Mouse (Mus musculus) kidney, embryonic 15.5 days (tissue): Measurements from ENCODE around the gene Dcst2. TPM values are rescaled to one million over a fixed set of nuclear protein-coding genes. Genes with fewer than 3 reads are reported as not detected.

Experiments
- ATAC-seq: fragments of 200-750 bp; cut with Nextera tagmentation; replicated peaks from 2 replicates; pipeline ENCODE4 v1.8.0; 2017; ENCODE audit warnings: moderate TSS enrichment; ENCODE audit not compliant: low FRiP score
- H3K27ac ChIP-seq: fragments of 300-500 bp; sonication (generic); 2 replicates; pipeline ENCODE4 v1.5.1; 2015; ENCODE audit warnings: mild to moderate bottlenecking, inconsistent platforms
- H3K27me3 ChIP-seq: fragments of 300-500 bp; sonication (generic); 2 replicates; pipeline ENCODE4 v1.6.1; 2015; ENCODE audit warnings: inconsistent platforms
- H3K36me3 ChIP-seq: fragments of 300-500 bp; sonication (generic); 2 replicates; pipeline ENCODE4 v1.6.1; 2015; ENCODE audit warnings: inconsistent platforms
- H3K4me1 ChIP-seq: fragments of 300-500 bp; sonication (generic); 2 replicates; pipeline ENCODE4 v1.6.1; 2015; ENCODE audit warnings: inconsistent platforms
- H3K4me2 ChIP-seq: fragments of 300-500 bp; sonication (generic); 2 replicates; pipeline ENCODE4 v1.6.1; 2015; ENCODE audit warnings: moderate library complexity, mild to moderate bottlenecking, inconsistent platforms
- H3K4me3 ChIP-seq: fragments of 300-500 bp; sonication (generic); replicated peaks from 2 replicates; pipeline ENCODE4 v1.5.1; 2015; ENCODE audit warnings: mild to moderate bottlenecking, inconsistent platforms
- H3K9ac ChIP-seq: fragments of 300-500 bp; sonication (generic); 2 replicates; pipeline ENCODE4 v1.6.1; 2015; ENCODE audit warnings: mild to moderate bottlenecking, inconsistent platforms
- H3K9me3 ChIP-seq: fragments of 300-500 bp; sonication (generic); replicated peaks from 2 replicates; pipeline ENCODE4 v1.6.1; 2016; ENCODE audit warnings: inconsistent platforms
- WGBS: fragments of 180-500 bp; shearing (Covaris S2); methylation state at CpG from one replicate; pipeline ENCODE4 v1.1.7; 2015; ENCODE audit warnings: mixed read lengths; 5-methylcytosine and 5-hydroxymethylcytosine counted together
- polyA plus RNA-seq: library from polyadenylated mRNA; unstranded; fragments of >200 nt; fragmentation: Nextera tagmentation; extraction: Ambion mirVana; gene quantifications from 2 replicates; pipeline ENCODE4 v1.2.1, GENCODE M21; 2015

Dcst2 gene
- polyA plus RNA-seq, result 0.34 and 0.35 TPM in 2 replicates

DNA sequence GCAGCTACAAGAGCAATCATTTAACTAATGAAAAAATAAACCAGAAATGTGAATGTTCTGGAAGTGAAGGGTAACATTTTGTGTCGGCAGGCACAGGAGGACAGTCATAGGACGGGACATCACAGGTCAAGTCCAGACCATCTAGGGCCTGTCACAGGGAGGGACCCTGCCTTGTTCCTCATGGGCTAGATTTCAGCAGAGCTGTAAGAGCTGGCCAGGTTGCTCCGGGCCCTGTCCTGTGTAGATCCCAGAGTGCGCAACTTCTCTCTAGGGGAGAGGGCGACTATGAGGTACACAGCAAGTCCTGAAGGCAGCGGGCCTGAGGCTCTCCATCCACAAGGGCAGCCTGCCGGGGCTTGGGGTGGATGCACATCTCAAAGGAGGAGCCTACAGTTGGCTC, at the start of gene Dcst2:
Gene Dcst2, plus strand, starts transcription at position 301 of the 400 bp plus-strand sequence.
- H3K4me3 ChIP-seq, result no peak within 1 kb of the TSS
- no peak within 1 kb of the TSS for H3K9ac ChIP-seq
- H3K4me1 ChIP-seq, result peaks cover 20% of the 10 kb centered on the region
- H3K27me3 ChIP-seq, result no peaks in the 10 kb centered on the region
- H3K4me2 ChIP-seq, result no peak within 1 kb of the TSS
- H3K36me3 ChIP-seq, result no peaks in the 10 kb centered on the region
- no peak within 1 kb of the TSS for H3K27ac ChIP-seq
- ATAC-seq, result no peak
- 84% methylated on average over 7 of the region's 7 CpGs for WGBS
- H3K9me3 ChIP-seq, result no peaks in the 10 kb centered on the region

GRCm38 (mm10) chr3:89314340-89314739, 47.4 kb upstream of the Dcst2 start:
- Histone ChIP-seq H3K4me2 (no peak overlapping the region), H3K27ac (no peak overlapping the region)

GRCm38 (mm10) chr3:89314791-89315190, 47.0 kb upstream of the Dcst2 start:
- no peak overlapping the region for H3K9ac ChIP-seq
- no peaks in the 10 kb centered on the region for H3K36me3 ChIP-seq
- no peak overlapping the region for H3K27ac ChIP-seq
- WGBS, result 42% methylated on average over 2 of the region's 2 CpGs
- peak overlapping the region; percentile 78 for H3K4me2 ChIP-seq
- no peak for ATAC-seq
- H3K9me3 ChIP-seq, result no peaks in the 10 kb centered on the region
- H3K4me1 ChIP-seq, result peaks cover 50% of the 10 kb centered on the region
- peaks cover 20% of the 10 kb centered on the region for H3K27me3 ChIP-seq
- peak overlapping the region; percentile 42; the same call in 1 of the 2 replicates for H3K4me3 ChIP-seq

More at GRCm38 (mm10) chr3:89314340-89314739, 47.4 kb upstream of the Dcst2 start:
- no peak overlapping the region for H3K4me3 ChIP-seq
- no peaks in the 10 kb centered on the region for H3K36me3 ChIP-seq
- H3K9ac ChIP-seq, result no peak overlapping the region
- ATAC-seq, result no peak
- H3K4me1 ChIP-seq, result peaks cover 45% of the 10 kb centered on the region
- peaks cover 16% of the 10 kb centered on the region for H3K27me3 ChIP-seq
- H3K9me3 ChIP-seq, result no peaks in the 10 kb centered on the region
- WGBS, result 76% methylated on average over 5 of the region's 5 CpGs

GRCm38 (mm10) chr3:89315195-89315929, 46.4 kb upstream of the Dcst2 start:
- peak; percentile 54 for ATAC-seq

DNA sequence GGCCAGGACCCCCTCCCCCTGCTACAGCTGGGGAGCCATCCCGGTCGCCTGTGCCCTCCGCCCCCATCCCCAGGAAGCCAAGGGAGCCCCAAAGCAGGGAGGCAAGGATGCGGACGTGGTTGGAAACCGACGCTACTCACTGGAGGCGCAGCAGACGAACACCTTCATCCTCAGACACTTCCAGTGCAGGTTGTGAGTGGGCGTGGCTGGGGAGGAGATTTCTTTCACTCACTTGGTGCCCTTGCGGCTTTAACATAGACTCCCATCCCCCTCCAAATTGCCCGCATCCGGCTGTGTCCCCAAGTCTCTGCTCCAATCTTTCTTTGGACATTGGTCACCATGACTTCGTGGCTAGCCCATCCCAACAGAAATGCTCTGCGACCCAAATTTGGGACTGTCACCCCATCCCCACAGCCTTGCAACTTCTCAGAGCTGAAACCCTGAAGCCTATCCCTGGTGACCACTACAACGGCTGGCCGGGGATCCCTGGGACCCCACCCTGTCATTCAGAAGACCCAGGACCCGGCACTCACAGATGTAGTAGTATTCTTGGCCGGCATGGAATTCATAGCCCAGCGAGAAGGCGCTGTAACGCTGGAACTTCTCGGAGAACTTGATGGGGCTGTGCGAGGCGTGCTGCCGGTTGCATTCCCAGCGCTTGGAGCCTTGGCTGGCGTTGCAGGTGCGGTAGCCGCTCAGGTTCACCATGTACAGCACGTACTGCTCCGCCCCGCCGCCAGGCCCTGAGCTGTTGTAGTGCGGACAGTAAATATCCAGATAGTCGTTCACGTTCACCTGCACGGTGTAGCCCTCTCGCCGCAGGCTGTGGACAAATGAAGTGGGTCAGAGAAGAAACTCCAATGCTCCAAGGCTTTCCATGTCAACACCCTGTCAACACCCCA, 45.6 kb upstream of the Dcst2 start:
- Histone ChIP-seq H3K27ac (peak overlapping the region; percentile 18; the same call in 1 of the 2 replicates), H3K9me3 (no peaks in the 10 kb centered on the region), H3K9ac (0 out of 2 replicates have a peak overlapping the region, but pooled peaks have one; percentile 18), H3K4me3 (peak overlapping the region; percentile 42), H3K36me3 (no peaks in the 10 kb centered on the region), H3K27me3 (peaks cover 34% of the 10 kb centered on the region), H3K4me2 (peak overlapping the region; percentile 78), H3K4me1 (peaks cover 64% of the 10 kb centered on the region)
- 12% methylated on average over 40 of the region's 40 CpGs for WGBS
- peak; percentile 5; the same call in 1 of the 2 replicates for ATAC-seq

More at GRCm38 (mm10) chr3:89315195-89315929, 46.4 kb upstream of the Dcst2 start:
- peaks cover 55% of the 10 kb centered on the region for H3K4me1 ChIP-seq
- H3K4me2 ChIP-seq, result peak overlapping the region; percentile 78
- H3K9ac ChIP-seq, result peak overlapping the region; percentile 51
- no peaks in the 10 kb centered on the region for H3K9me3 ChIP-seq
- H3K4me3 ChIP-seq, result peak overlapping the region; percentile 42
- peaks cover 26% of the 10 kb centered on the region for H3K27me3 ChIP-seq
- H3K27ac ChIP-seq, result peak overlapping the region; percentile 46; the same call in 1 of the 2 replicates
- no peaks in the 10 kb centered on the region for H3K36me3 ChIP-seq
- 7% methylated on average over 26 of the region's 26 CpGs for WGBS

DNA sequence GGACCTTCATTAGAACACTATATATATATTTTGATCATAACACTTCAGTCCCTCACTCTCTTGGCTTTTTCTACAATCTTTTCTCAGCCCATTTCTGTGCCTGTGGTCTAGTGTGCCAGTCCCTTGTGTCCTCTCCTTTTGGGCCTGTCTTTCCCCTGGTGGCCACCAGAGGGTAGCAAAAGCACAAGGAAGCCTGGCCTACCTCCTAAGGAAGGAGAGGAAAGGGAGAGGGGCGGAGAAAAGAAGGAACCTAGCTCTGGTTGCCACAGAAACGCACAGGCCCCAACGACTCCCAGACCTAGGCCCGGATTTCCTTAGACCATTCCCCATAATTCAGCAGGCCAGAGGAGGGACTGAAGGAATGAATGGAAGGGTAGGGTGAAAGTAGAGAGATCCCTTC, 44.9 kb upstream of the Dcst2 start:
- Histone ChIP-seq H3K27me3 (peaks cover 40% of the 10 kb centered on the region), H3K36me3 (no peaks in the 10 kb centered on the region), H3K27ac (peak overlapping the region; percentile 18; the same call in 1 of the 2 replicates), H3K4me2 (peak overlapping the region; percentile 78), H3K9ac (no peak overlapping the region), H3K4me3 (peak overlapping the region; percentile 42), H3K9me3 (no peaks in the 10 kb centered on the region), H3K4me1 (peaks cover 70% of the 10 kb centered on the region)
- 4% methylated on average over 4 of the region's 4 CpGs for WGBS
- ATAC-seq, result peak; percentile 26

- H3K27me3 ChIP-seq, result peaks cover 42% of the 10 kb centered on the region
- peak overlapping the region; percentile 15; the same call in 1 of the 2 replicates for H3K4me3 ChIP-seq
- ATAC-seq, result no peak
- 50% methylated on average over 6 of the region's 6 CpGs for whole genome bisulfite sequencing
- no peak overlapping the region for H3K9ac ChIP-seq
- H3K27ac ChIP-seq, result no peak overlapping the region
- no peaks in the 10 kb centered on the region for H3K9me3 ChIP-seq
- H3K36me3 ChIP-seq, result no peaks in the 10 kb centered on the region
- H3K4me1 ChIP-seq, result peaks cover 74% of the 10 kb centered on the region
- peak overlapping the region; percentile 78 for H3K4me2 ChIP-seq
Measured at GRCm38 (mm10) chr3:89317246-89317645, 44.5 kb upstream of the Dcst2 start.

GRCm38 (mm10) chr3:89318316-89318715, 43.5 kb upstream of the Dcst2 start:
- Histone ChIP-seq H3K27ac (no peak overlapping the region), H3K4me3 (no peak overlapping the region), H3K9ac (no peak overlapping the region), H3K4me2 (no peak overlapping the region), H3K9me3 (no peaks in the 10 kb centered on the region), H3K36me3 (no peaks in the 10 kb centered on the region), H3K27me3 (peaks cover 45% of the 10 kb centered on the region), H3K4me1 (peaks cover 82% of the 10 kb centered on the region)
- WGBS, result 76% methylated on average over 8 of the region's 8 CpGs
- no peak for ATAC-seq

- ATAC-seq, result no peak
- H3K9ac ChIP-seq, result peak overlapping the region; percentile 34
- no peaks in the 10 kb centered on the region for H3K9me3 ChIP-seq
- no peaks in the 10 kb centered on the region for H3K36me3 ChIP-seq
- H3K27ac ChIP-seq, result no peak overlapping the region
- H3K4me3 ChIP-seq, result peak overlapping the region; percentile 70
- H3K4me2 ChIP-seq, result peak overlapping the region; percentile 99
- H3K4me1 ChIP-seq, result peaks cover 82% of the 10 kb centered on the region
- 12% methylated on average over 21 of the region's 21 CpGs for WGBS
- peaks cover 47% of the 10 kb centered on the region for H3K27me3 ChIP-seq
Measured at GRCm38 (mm10) chr3:89318971-89319590, 42.7 kb upstream of the Dcst2 start.

DNA sequence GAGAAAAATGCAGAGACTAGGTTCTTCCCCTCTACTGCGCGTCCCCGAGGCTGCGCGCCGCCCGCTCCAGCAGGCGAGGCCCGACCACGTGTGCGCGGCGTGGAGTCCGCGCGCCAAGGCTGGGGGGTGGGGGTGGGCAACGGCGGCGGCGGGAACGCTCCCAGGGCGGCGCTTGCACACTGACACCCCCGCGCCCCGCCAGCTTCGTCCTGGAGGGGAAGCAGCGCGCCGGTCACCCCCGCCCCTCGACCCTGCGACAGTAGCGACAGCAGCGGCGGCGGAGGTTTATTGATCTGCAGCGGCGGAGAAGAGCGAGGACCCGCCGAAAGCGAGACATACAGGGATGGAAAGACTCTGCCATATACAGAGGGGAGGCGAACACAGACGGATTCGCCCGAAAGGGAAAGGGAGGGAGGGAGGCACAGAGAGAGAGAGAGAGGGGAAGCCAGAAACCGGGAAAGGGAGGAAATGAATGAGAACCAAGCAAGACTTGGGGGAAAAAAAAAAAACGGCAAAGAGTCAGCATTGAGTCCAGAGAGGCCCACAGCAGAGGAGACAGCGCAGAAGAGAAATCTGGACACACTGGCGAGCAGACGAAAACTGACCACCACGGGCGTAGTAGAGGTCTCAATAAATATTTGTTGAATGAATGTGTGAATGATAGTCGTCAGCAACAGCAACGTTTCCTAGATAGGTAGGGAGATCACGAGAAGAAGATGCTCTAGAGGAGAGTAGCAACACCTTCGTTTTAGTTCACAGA, 42.0 kb upstream of the Dcst2 start:
- H3K27me3 ChIP-seq, result peaks cover 50% of the 10 kb centered on the region
- peak overlapping the region; percentile 57 for H3K27ac ChIP-seq
- peaks cover 79% of the 10 kb centered on the region for H3K4me1 ChIP-seq
- ATAC-seq, result no peak
- no peaks in the 10 kb centered on the region for H3K9me3 ChIP-seq
- H3K36me3 ChIP-seq, result no peaks in the 10 kb centered on the region
- peak overlapping the region; percentile 70 for H3K4me3 ChIP-seq
- H3K4me2 ChIP-seq, result peak overlapping the region; percentile 99
- H3K9ac ChIP-seq, result peak overlapping the region; percentile 34
- WGBS, result 2% methylated on average over 55 of the region's 58 CpGs
